11 mouse cellular contexts compared by ENCODE assay signal in genomic region chr5:115482390-115483265, GRCm38 (mm10). TPM values are rescaled to one million over a fixed set of nuclear protein-coding genes. Genes with fewer than 3 reads are reported as not detected.
DNase-seq lines count a peak whose midpoint lies in the region; ATAC-seq and TF ChIP-seq lines count a peak whose summit lies in the region.
"Had no signal": no experiment of that assay in that cellular context is flagged by ENCODE, and none has a peak within 500 bp of the region (broad histone marks: within the 10 kb centered on the region; RNA-seq: fewer than 3 reads in every experiment).

No protein-coding gene starts in this region.

- no peak for TF ChIP-seq CTCF in ES-Bruce4 (IDR thresholded peaks at IDR 0.05; ENCODE audit: low read depth, low read length)
- no peak for TF ChIP-seq CTCF in liver, postnatal 0 days (IDR thresholded peaks at IDR 0.05; ENCODE audit: low read depth)

- H3K36me3 ChIP-seq in ES-Bruce4 (ENCODE audit: control insufficient read depth, insufficient read depth, low read length, poor library complexity, severe bottlenecking), result peaks cover 4% of the 10 kb centered on the region
- H3K36me3 ChIP-seq in forebrain, embryonic 13.5 days (ENCODE audit: poor library complexity, severe bottlenecking), result no peaks in the 10 kb centered on the region
- peaks cover 8% of the 10 kb centered on the region; the same call in 1 of the 2 replicates for H3K36me3 ChIP-seq in limb, embryonic 15.5 days
- H3K36me3 ChIP-seq in liver, postnatal 0 days (replicated peaks; ENCODE audit: insufficient read depth, low read length), result no peaks in the 10 kb centered on the region; the same call in 1 of the 2 replicates
- H3K36me3 ChIP-seq: liver, embryonic 15.5 days had no signal

- H3K4me1 ChIP-seq in ES-Bruce4 (ENCODE audit: control insufficient read depth, insufficient read depth, low read length), result no peaks in the 10 kb centered on the region
- H3K4me1 ChIP-seq in forebrain, embryonic 13.5 days, result peaks cover 28% of the 10 kb centered on the region
- peaks cover 19% of the 10 kb centered on the region for H3K4me1 ChIP-seq in limb, embryonic 15.5 days
- H3K4me1 ChIP-seq in liver, postnatal 0 days (ENCODE audit: insufficient read depth), result peaks cover 7% of the 10 kb centered on the region

- no peak for TF ChIP-seq POLR2A in ES-Bruce4 (IDR thresholded peaks at IDR 0.05; ENCODE audit: insufficient read depth, low read length)

- H3K27me3 ChIP-seq in ES-Bruce4 (ENCODE audit: control insufficient read depth, insufficient read depth, low read length, poor library complexity, severe bottlenecking), result no peaks in the 10 kb centered on the region
- H3K27me3 ChIP-seq in forebrain, embryonic 13.5 days, result peaks cover 33% of the 10 kb centered on the region
- no peaks in the 10 kb centered on the region for H3K27me3 ChIP-seq in limb, embryonic 15.5 days
- H3K27me3 ChIP-seq in liver, postnatal 0 days (ENCODE audit: insufficient read depth, low read length), result no peaks in the 10 kb centered on the region
- H3K27me3 ChIP-seq: liver, embryonic 15.5 days had no signal

- DNase-seq in embryo, embryonic 9.5 days (ENCODE audit: extremely low spot score), result peak; percentile 29
- no peak for DNase-seq in embryo, embryonic 10 days (ENCODE audit: low spot score)
- DNase-seq in liver, postnatal 0 days, result no peak
- DNase-seq in right cerebral cortex, postnatal 25 days, result no peak
- no peak for DNase-seq in natural killer cell, adult 2 months (ENCODE audit: low spot score in 2 of 2)
- DNase-seq: kidney, adult 2 months had no signal

- H3K4me2 ChIP-seq in forebrain, embryonic 13.5 days, result peak overlapping the region; percentile 49
- H3K4me2 ChIP-seq in limb, embryonic 15.5 days, result peak overlapping the region; percentile 24
- H3K4me2 ChIP-seq in liver, postnatal 0 days (ENCODE audit: low read depth, low read length), result no peak overlapping the region
- H3K4me2 ChIP-seq: liver, embryonic 15.5 days had no signal

- WGBS in forebrain, embryonic 13.5 days, result 24% methylated on average over 38 of the region's 38 CpGs
- WGBS in limb, embryonic 15.5 days, result 36% methylated on average over 38 of the region's 38 CpGs
- 77% methylated on average over 38 of the region's 38 CpGs for WGBS in liver, postnatal 0 days (ENCODE audit: insufficient replicate concordance)

- TF ChIP-seq EP300 in ES-Bruce4 (IDR thresholded peaks at IDR 0.05; ENCODE audit: insufficient read depth, low read depth, low read length), result 0 out of 2 replicates have a peak, but pooled peaks have one; percentile 7
- TF ChIP-seq EP300 in liver, postnatal 0 days (IDR thresholded peaks at IDR 0.05; ENCODE audit: low read depth), result no peak

- no peak for ATAC-seq in forebrain, embryonic 13.5 days
- no peak for ATAC-seq in limb, embryonic 15.5 days (ENCODE audit: insufficient number of reproducible peaks, low FRiP score, low TSS enrichment, low read depth)
- no peak for ATAC-seq in liver, postnatal 0 days

- no peak overlapping the region; the same call in 1 of the 2 replicates for H3K27ac ChIP-seq in ES-Bruce4 (ENCODE audit: insufficient read depth, low read length)
- no peak overlapping the region for H3K27ac ChIP-seq in forebrain, embryonic 13.5 days
- no peak overlapping the region for H3K27ac ChIP-seq in limb, embryonic 15.5 days
- H3K27ac ChIP-seq in liver, postnatal 0 days (ENCODE audit: low read depth), result no peak overlapping the region
- H3K27ac ChIP-seq: liver, embryonic 15.5 days had no signal

- peak overlapping the region; percentile 25 for H3K9ac ChIP-seq in ES-Bruce4 (ENCODE audit: low read depth, poor library complexity, severe bottlenecking)
- peak overlapping the region; percentile 50 for H3K9ac ChIP-seq in forebrain, embryonic 13.5 days
- no peak overlapping the region for H3K9ac ChIP-seq in limb, embryonic 15.5 days
- no peak overlapping the region for H3K9ac ChIP-seq in liver, postnatal 0 days (replicated peaks)
- H3K9ac ChIP-seq: liver, embryonic 15.5 days had no signal

- no peaks in the 10 kb centered on the region for H3K9me3 ChIP-seq in ES-Bruce4 (replicated peaks; ENCODE audit: control insufficient read depth, insufficient read depth, low read length, poor library complexity, severe bottlenecking)
- no peaks in the 10 kb centered on the region for H3K9me3 ChIP-seq in forebrain, embryonic 13.5 days (replicated peaks)
- no peaks in the 10 kb centered on the region for H3K9me3 ChIP-seq in limb, embryonic 15.5 days
- no peaks in the 10 kb centered on the region for H3K9me3 ChIP-seq in liver, postnatal 0 days (ENCODE audit: low read length)
- H3K9me3 ChIP-seq: liver, embryonic 15.5 days had no signal

- peak overlapping the region; percentile 43 for H3K4me3 ChIP-seq in ES-Bruce4 (ENCODE audit: low read depth, low read length)
- peak overlapping the region; percentile 23 for H3K4me3 ChIP-seq in forebrain, embryonic 13.5 days
- peak overlapping the region; percentile 7; the same call in 1 of the 2 replicates for H3K4me3 ChIP-seq in limb, embryonic 15.5 days
- no peak overlapping the region for H3K4me3 ChIP-seq in liver, postnatal 0 days (ENCODE audit: low read depth, low read length)
- H3K4me3 ChIP-seq: liver, embryonic 15.5 days had no signal

RNA-seq across cellular contexts. Expression of gene Sirt4, which starts 1.9 kb away (rescaled TPM):
- 22.2 and 28.3 TPM in 2 replicates for polyA plus RNA-seq in ES-Bruce4 (2011; ENCODE audit: insufficient read depth, insufficient read length, low read depth, missing spikeins)
- 24.7 TPM in 2 replicates for polyA plus RNA-seq in forebrain, embryonic 13.5 days (2015; fragmentation: Nextera tagmentation; extraction: Ambion mirVana)
- polyA plus RNA-seq in limb, embryonic 15.5 days (2015; fragmentation: Nextera tagmentation; extraction: Ambion mirVana), result 24.9 and 26.5 TPM in 2 replicates
- 3.5 and 3.9 TPM in 2 replicates for polyA plus RNA-seq in liver, postnatal 0 days (2015; fragmentation: Nextera tagmentation; extraction: Ambion mirVana)

RNA-seq across cellular contexts. Expression of gene Pla2g1b, which starts 16.6 kb away (rescaled TPM):
- polyA plus RNA-seq in ES-Bruce4 (2011; ENCODE audit: insufficient read depth, insufficient read length, low read depth, missing spikeins), result 55.4 and 63.2 TPM in 2 replicates
- polyA plus RNA-seq in forebrain, embryonic 13.5 days (2015; fragmentation: Nextera tagmentation; extraction: Ambion mirVana), result not detected in 2 replicates
- polyA plus RNA-seq in limb, embryonic 15.5 days (2015; fragmentation: Nextera tagmentation; extraction: Ambion mirVana), result not detected in 2 replicates
- not detected in 2 replicates for polyA plus RNA-seq in liver, postnatal 0 days (2015; fragmentation: Nextera tagmentation; extraction: Ambion mirVana)
- polyA plus RNA-seq: liver, embryonic 15.5 days; urinary bladder, adult 2 months had no signal

RNA-seq across cellular contexts. Expression of gene Pxn, which starts 23.8 kb away (rescaled TPM):
- 35.1 and 38.1 TPM in 2 replicates for polyA plus RNA-seq in ES-Bruce4 (2011; ENCODE audit: insufficient read depth, insufficient read length, low read depth, missing spikeins)
- polyA plus RNA-seq in forebrain, embryonic 13.5 days (2015; fragmentation: Nextera tagmentation; extraction: Ambion mirVana), result 16.8 and 17.7 TPM in 2 replicates
- 52.6 and 55.7 TPM in 2 replicates for polyA plus RNA-seq in limb, embryonic 15.5 days (2015; fragmentation: Nextera tagmentation; extraction: Ambion mirVana)
- 14.9 and 16.3 TPM in 2 replicates for polyA plus RNA-seq in liver, postnatal 0 days (2015; fragmentation: Nextera tagmentation; extraction: Ambion mirVana)

RNA-seq across cellular contexts. Expression of gene Msi1, which starts 53.2 kb away (rescaled TPM):
- polyA plus RNA-seq in ES-Bruce4 (2011; ENCODE audit: insufficient read depth, insufficient read length, low read depth, missing spikeins), result 48.7 and 49.2 TPM in 2 replicates
- 99.0 and 107 TPM in 2 replicates for polyA plus RNA-seq in forebrain, embryonic 13.5 days (2015; fragmentation: Nextera tagmentation; extraction: Ambion mirVana)
- polyA plus RNA-seq in limb, embryonic 15.5 days (2015; fragmentation: Nextera tagmentation; extraction: Ambion mirVana), result 8.2 and 8.4 TPM in 2 replicates
- 0.15 and 0.26 TPM in 2 replicates for polyA plus RNA-seq in liver, postnatal 0 days (2015; fragmentation: Nextera tagmentation; extraction: Ambion mirVana)

Comparison
In these comparisons a context has a peak if more than half of its experiments do, and no peak if none do; other contexts are left out.
1. H3K9ac ChIP-seq: peak in ES-Bruce4 (single experiment) and forebrain, embryonic 13.5 days (single experiment); none in limb, embryonic 15.5 days (single experiment) and liver, postnatal 0 days (single experiment).
2. RNA of gene Pla2g1b, which starts 16.6 kb away (polyA plus RNA-seq): 55.4 to 63.2 TPM in ES-Bruce4; not detected in liver, postnatal 0 days, not detected in forebrain, embryonic 13.5 days and not detected in limb, embryonic 15.5 days; every median in the first group is over 10 times any median in the second.